Mouse (Mus musculus) limb, embryonic 14.5 days (tissue): ENCODE measurements around the gene Sesn3. TPM values are rescaled to one million over a fixed set of nuclear protein-coding genes. Genes with fewer than 3 reads are reported as not detected.

ENCODE experiments used
- ATAC-seq: fragments of 200-750 bp; cut with Nextera tagmentation; 2 replicates; pipeline ENCODE4 v1.8.0; 2017; ENCODE audit warnings: low read depth, moderate number of reproducible peaks, moderate TSS enrichment; ENCODE audit not compliant: low FRiP score
- DNase-seq: peaks from one replicate; pipeline ENCODE4 v3.0.0-alpha.2; 2015; ENCODE audit warnings: low spot score
- H3K27ac ChIP-seq: fragments of 300-500 bp; sonication (generic); replicated peaks from 2 replicates; pipeline ENCODE4 v1.5.1; 2014; ENCODE audit warnings: low read depth, mild to moderate bottlenecking, low read length, moderate library complexity, mixed read lengths
- H3K27me3 ChIP-seq: fragments of 300-500 bp; sonication (generic); 2 replicates; pipeline ENCODE4 v1.6.1; 2014; ENCODE audit warnings: low read length, mixed read lengths; ENCODE audit not compliant: control insufficient read depth, insufficient read depth
- H3K36me3 ChIP-seq: fragments of 300-500 bp; sonication (generic); 2 replicates; pipeline ENCODE4 v1.6.1; 2014; ENCODE audit warnings: mild to moderate bottlenecking, low read length, moderate library complexity, mixed read lengths; ENCODE audit not compliant: control insufficient read depth, insufficient read depth
- H3K4me1 ChIP-seq: fragments of 300-500 bp; sonication (generic); 2 replicates; pipeline ENCODE4 v1.6.1; 2014; ENCODE audit warnings: antibody characterized with exemption, low read length, mixed read lengths; ENCODE audit not compliant: control insufficient read depth, insufficient read depth
- H3K4me2 ChIP-seq: fragments of 300-500 bp; sonication (generic); replicated peaks from 2 replicates; pipeline ENCODE4 v1.6.1; 2014; ENCODE audit warnings: low read depth, mild to moderate bottlenecking, low read length, moderate library complexity; ENCODE audit not compliant: severe bottlenecking
- H3K4me3 ChIP-seq: fragments of 300-500 bp; sonication (generic); replicated peaks from 2 replicates; pipeline ENCODE4 v1.5.1; 2014; ENCODE audit warnings: low read length
- H3K9ac ChIP-seq: fragments of 300-500 bp; sonication (generic); 2 replicates; pipeline ENCODE4 v1.6.1; 2014; ENCODE audit warnings: mild to moderate bottlenecking, low read depth, low read length, moderate library complexity; ENCODE audit not compliant: severe bottlenecking
- H3K9me3 ChIP-seq: fragments of 300-500 bp; sonication (generic); 2 replicates; pipeline ENCODE4 v1.6.1; 2016; ENCODE audit warnings: low read length; ENCODE audit not compliant: control insufficient read depth
- POLR2A ChIP-seq: fragments of 200-500 bp; IDR thresholded peaks from 2 replicates; pipeline ENCODE4 v1.8.0; 2012; ENCODE audit warnings: inconsistent platforms, mild to moderate bottlenecking, moderate library complexity, borderline replicate concordance; ENCODE audit not compliant: insufficient read depth, insufficient read length; ENCODE audit errors: extremely low read depth
- WGBS: fragments of 180-500 bp; shearing (Covaris S2); extraction: QIAGEN DNeasy Blood & Tissue Kit; methylation state at CpG from one replicate; pipeline ENCODE4 v1.1.7; 2014; 5-methylcytosine and 5-hydroxymethylcytosine counted together
- polyA plus RNA-seq, 2 experiments: library from polyadenylated mRNA; depleted of rRNA in 1 of 2; stranded (reverse) in 1 of 2; unstranded in 1 of 2; fragments of >200 nt; fragmentation: Nextera tagmentation in 1 of 2; extraction: Ambion mirVana in 1 of 2; gene quantifications; 2 replicates each; pipeline versions ENCODE4 v1.2.1 to v1.2.3; 2012 to 2014

The Sesn3 gene
- polyA plus RNA-seq, 2 experiments = 21.1 to 25.3 TPM

DNA sequence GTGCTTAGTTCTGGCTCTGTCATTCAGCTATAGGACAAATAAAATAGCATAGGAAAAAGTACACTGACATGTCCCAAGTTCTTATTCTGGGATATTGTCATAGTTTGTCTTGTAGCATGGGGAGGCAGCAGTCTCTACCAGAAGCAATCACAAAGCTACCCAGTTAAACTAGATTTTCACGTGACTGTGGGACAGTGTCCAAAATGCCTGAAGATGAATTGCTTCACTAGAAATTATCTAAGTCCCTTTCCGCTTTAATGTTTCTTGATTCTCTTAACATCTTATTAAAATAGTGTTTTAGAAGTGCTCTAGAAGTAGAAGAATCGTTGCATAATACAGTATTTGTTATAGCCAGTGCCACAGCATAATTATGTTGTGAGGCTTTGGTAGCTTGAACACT is 39.1 kb downstream of the Sesn3 start:
- H3K27ac ChIP-seq = no peak overlapping the region
- H3K9me3 ChIP-seq = no peaks in the 10 kb centered on the region
- no peak overlapping the region for H3K9ac ChIP-seq
- 91% methylated on average over 3 of the region's 3 CpGs for WGBS
- DNase-seq (no peak), ATAC-seq (no peak)
- no peak for TF ChIP-seq POLR2A
- H3K4me3 ChIP-seq = no peak overlapping the region
- H3K4me1 ChIP-seq = no peaks in the 10 kb centered on the region
- no peak overlapping the region for H3K4me2 ChIP-seq
- H3K27me3 ChIP-seq = no peaks in the 10 kb centered on the region
- peaks cover 76% of the 10 kb centered on the region for H3K36me3 ChIP-seq

DNA sequence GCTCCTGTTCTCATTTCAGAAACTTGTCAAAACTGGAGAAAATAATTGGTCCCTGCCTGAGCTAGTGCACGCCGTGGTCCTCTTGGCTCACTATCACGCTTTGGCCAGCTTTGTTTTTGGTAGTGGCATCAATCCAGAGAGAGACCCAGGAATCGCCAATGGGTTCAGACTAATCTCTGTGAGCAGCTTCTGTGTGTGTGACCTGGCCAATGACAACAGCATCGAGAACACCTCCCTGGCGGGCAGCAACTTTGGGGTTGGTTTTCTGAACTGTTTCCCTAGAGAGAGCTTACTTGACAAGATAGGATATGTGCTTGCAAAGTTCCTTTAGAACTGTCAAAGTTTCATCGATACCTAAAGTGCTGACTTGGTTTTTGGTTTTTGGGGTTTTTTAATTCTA is 39.6 kb downstream of the Sesn3 start:
- H3K4me2 ChIP-seq = no peak overlapping the region
- no peaks in the 10 kb centered on the region for H3K4me1 ChIP-seq
- no peaks in the 10 kb centered on the region for H3K9me3 ChIP-seq
- H3K27me3 ChIP-seq = no peaks in the 10 kb centered on the region
- no peak overlapping the region for H3K4me3 ChIP-seq
- H3K36me3 ChIP-seq = peaks cover 79% of the 10 kb centered on the region
- no peak overlapping the region for H3K27ac ChIP-seq
- no peak for DNase-seq
- ATAC-seq = no peak
- WGBS = 93% methylated on average over 7 of the region's 7 CpGs
- no peak for TF ChIP-seq POLR2A
- H3K9ac ChIP-seq = no peak overlapping the region

DNA sequence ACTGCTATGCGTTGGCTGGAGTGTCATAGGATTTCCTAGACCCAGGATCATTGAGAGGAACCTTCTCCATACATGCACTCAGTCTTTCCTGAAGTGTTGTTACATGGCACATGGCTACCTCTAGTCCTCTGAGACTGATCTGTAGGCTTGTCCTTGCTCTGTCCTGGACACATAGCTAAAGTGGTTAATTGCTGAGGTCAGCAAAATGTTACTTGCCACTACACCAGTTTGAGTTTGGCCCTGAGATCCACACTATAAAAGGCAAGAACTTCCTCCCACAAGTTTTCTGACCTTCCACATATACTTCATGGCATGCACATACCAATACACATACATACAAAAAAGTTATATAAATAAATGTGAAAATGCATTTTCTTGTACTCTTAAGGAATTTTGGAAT is 41.8 kb downstream of the Sesn3 start:
- H3K4me3 ChIP-seq = no peak overlapping the region
- no peak overlapping the region for H3K27ac ChIP-seq
- no peaks in the 10 kb centered on the region for H3K4me1 ChIP-seq
- H3K27me3 ChIP-seq = no peaks in the 10 kb centered on the region
- ATAC-seq (no peak), DNase-seq (no peak)
- 95% methylated on average over 1 of the region's 1 CpGs for WGBS
- no peak for TF ChIP-seq POLR2A
- H3K36me3 ChIP-seq = peaks cover 79% of the 10 kb centered on the region
- H3K4me2 ChIP-seq = no peak overlapping the region
- H3K9me3 ChIP-seq = no peaks in the 10 kb centered on the region
- no peak overlapping the region for H3K9ac ChIP-seq

DNA sequence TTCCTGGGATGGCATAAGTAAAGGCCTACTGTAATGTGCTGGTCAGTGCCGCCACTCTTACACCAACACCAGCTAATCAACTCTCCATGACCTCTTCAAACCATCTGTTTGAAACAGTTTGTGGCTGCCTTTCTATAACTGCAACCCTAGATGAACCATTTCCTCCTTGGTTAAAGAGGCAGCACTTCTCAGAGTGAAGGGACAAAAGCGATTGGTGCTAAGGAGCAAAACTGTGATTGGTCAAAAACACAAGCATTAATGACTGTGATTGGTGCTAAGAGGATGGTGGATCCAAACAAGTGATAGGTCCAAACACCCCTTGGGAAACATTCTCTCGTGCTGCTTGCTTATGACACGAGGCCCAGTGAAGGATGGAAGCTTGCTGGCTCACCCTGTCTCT is 61.0 kb downstream of the Sesn3 start:
- no peak for TF ChIP-seq POLR2A
- no peaks in the 10 kb centered on the region for H3K27me3 ChIP-seq
- peaks cover 15% of the 10 kb centered on the region for H3K36me3 ChIP-seq
- H3K9me3 ChIP-seq = no peaks in the 10 kb centered on the region
- no peak overlapping the region for H3K9ac ChIP-seq
- ATAC-seq (no peak), DNase-seq (no peak)
- WGBS = 77% methylated on average over 4 of the region's 4 CpGs
- no peak overlapping the region for H3K4me2 ChIP-seq
- H3K4me3 ChIP-seq = no peak overlapping the region
- H3K4me1 ChIP-seq = no peaks in the 10 kb centered on the region
- H3K27ac ChIP-seq = no peak overlapping the region

DNA sequence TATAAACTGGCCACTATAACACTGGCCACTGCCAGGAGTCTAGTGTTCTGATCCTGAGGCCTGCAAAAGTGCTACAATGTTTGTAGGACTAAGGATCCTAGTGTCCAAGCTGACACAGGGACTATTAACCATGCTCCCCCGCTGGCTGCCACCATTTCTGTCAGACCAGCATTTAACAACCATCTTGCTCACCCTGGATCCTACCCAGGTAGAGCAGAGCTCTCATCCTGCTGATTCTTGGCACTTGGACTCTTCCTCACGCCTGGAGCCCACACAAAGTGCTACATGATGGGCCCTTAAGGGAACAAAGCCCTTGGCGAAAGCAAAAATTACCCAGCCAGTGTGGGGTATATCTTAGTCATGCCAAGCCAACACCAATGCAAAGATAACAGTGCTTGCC is 62.0 kb downstream of the Sesn3 start:
- Histone ChIP-seq H3K36me3 (peaks cover 7% of the 10 kb centered on the region), H3K4me1 (no peaks in the 10 kb centered on the region), H3K9ac (no peak overlapping the region), H3K4me3 (no peak overlapping the region), H3K27ac (no peak overlapping the region), H3K4me2 (no peak overlapping the region), H3K9me3 (no peaks in the 10 kb centered on the region), H3K27me3 (no peaks in the 10 kb centered on the region)
- WGBS = 85% methylated on average over 3 of the region's 3 CpGs
- TF ChIP-seq POLR2A = no peak
- ATAC-seq (no peak), DNase-seq (no peak)

DNA sequence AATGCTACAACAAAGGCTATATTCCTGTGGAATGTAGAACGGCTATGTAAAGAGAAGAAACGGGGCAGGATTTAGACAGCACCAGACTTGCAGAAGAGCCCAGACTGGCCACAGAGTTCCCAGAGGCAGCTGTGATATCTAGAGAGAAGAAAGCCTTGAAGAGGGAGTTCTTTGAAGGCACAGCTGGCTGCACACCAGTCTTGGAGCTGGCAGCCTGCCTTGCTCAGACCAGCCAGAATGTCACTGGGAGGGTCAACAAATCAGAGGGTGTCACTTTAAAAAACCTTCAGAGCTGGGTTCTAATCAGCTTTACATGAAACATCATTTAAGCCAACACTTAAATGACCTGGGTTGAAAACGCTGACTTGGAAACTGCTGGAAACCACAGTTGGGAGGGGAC is 63.8 kb downstream of the Sesn3 start:
- H3K27me3 ChIP-seq = no peaks in the 10 kb centered on the region
- H3K9me3 ChIP-seq = no peaks in the 10 kb centered on the region
- DNase-seq = no peak
- no peak overlapping the region for H3K27ac ChIP-seq
- H3K9ac ChIP-seq = no peak overlapping the region
- ATAC-seq = no peak
- H3K4me2 ChIP-seq = no peak overlapping the region
- TF ChIP-seq POLR2A = no peak
- no peak overlapping the region for H3K4me3 ChIP-seq
- H3K4me1 ChIP-seq = no peaks in the 10 kb centered on the region
- 77% methylated on average over 3 of the region's 3 CpGs for WGBS
- H3K36me3 ChIP-seq = peaks cover 4% of the 10 kb centered on the region; the same call in 1 of the 2 replicates
